Comparison of ENCODE assay signal across 19 mouse cellular contexts in genomic region chr6:84328030-84328390, GRCm38 (mm10).
DNase-seq lines count a peak whose midpoint lies in the region; ATAC-seq and TF ChIP-seq lines count a peak whose summit lies in the region.
"Had no signal": no experiment of that assay in that cellular context is flagged by ENCODE, and none has a peak within 500 bp of the region (broad histone marks: within the 10 kb centered on the region; RNA-seq: fewer than 3 reads in every experiment).

No protein-coding gene starts in this region.

- TF ChIP-seq EP300 in stomach, postnatal 0 days (optimal IDR thresholded peaks at IDR 0.05) = no peak
- peak; percentile 84 for TF ChIP-seq EP300 in liver, embryonic 14.5 days (IDR thresholded peaks at IDR 0.05; ENCODE audit: low read depth)

- no peak overlapping the region for H3K9ac ChIP-seq in stomach, embryonic 15.5 days
- no peak overlapping the region for H3K9ac ChIP-seq in stomach, postnatal 0 days (ENCODE audit: low read length)
- peak overlapping the region; percentile 37 for H3K9ac ChIP-seq in liver, embryonic 14.5 days (replicated peaks)
- H3K9ac ChIP-seq: limb, embryonic 13.5 days; midbrain, embryonic 13.5 days; neural tube, embryonic 15.5 days had no signal

- no peak overlapping the region for H3K4me3 ChIP-seq in stomach, embryonic 15.5 days (replicated peaks)
- no peak overlapping the region for H3K4me3 ChIP-seq in stomach, postnatal 0 days (ENCODE audit: low read depth, low read length)
- peak overlapping the region; percentile 29 to 42 for H3K4me3 ChIP-seq in liver, embryonic 14.5 days (ENCODE audit: insufficient read depth in 1 of 2, low read depth in 2 of 2, low read length in 2 of 2)
- H3K4me3 ChIP-seq: limb, embryonic 13.5 days; midbrain, embryonic 13.5 days; myocyte; neural tube, embryonic 15.5 days had no signal

- DNase-seq in stomach, postnatal 0 days (ENCODE audit: low spot score) = no peak
- DNase-seq in liver, embryonic 14.5 days (ENCODE audit: low read depth in 3 of 3, low spot score in 3 of 3) = peak; percentile 56 to 62 (median 62)
- DNase-seq in layer of hippocampus, postnatal 14 days (ENCODE audit: low spot score in 2 of 2) = no peak
- no peak for DNase-seq in urinary bladder, adult 18-20 months (ENCODE audit: low spot score in 2 of 2)
- no peak for DNase-seq in right cerebral cortex, postnatal 36 days (ENCODE audit: low spot score in 2 of 2)
- DNase-seq: adrenal gland, adult 2 months; cerebellum, adult 2 months; heart, adult 18-20 months; kidney, adult 8-10 months; kidney, postnatal 25 days; layer of hippocampus, adult 9-11 months; retina, postnatal 1 day; thymus, postnatal 4 days had no signal

- no peak overlapping the region for H3K27ac ChIP-seq in stomach, embryonic 15.5 days
- no peak overlapping the region for H3K27ac ChIP-seq in stomach, postnatal 0 days (replicated peaks)
- peak overlapping the region; percentile 74 for H3K27ac ChIP-seq in liver, embryonic 14.5 days
- H3K27ac ChIP-seq: limb, embryonic 13.5 days; midbrain, embryonic 13.5 days; neural tube, embryonic 15.5 days had no signal

- H3K9me3 ChIP-seq in stomach, embryonic 15.5 days = no peaks in the 10 kb centered on the region
- H3K9me3 ChIP-seq in stomach, postnatal 0 days (ENCODE audit: control insufficient read depth, low read length) = no peaks in the 10 kb centered on the region
- no peaks in the 10 kb centered on the region for H3K9me3 ChIP-seq in liver, embryonic 14.5 days (ENCODE audit: control insufficient read depth, low read length)
- H3K9me3 ChIP-seq: midbrain, embryonic 13.5 days; neural tube, embryonic 15.5 days had no signal

- H3K4me2 ChIP-seq in stomach, embryonic 15.5 days = no peak overlapping the region
- H3K4me2 ChIP-seq in stomach, postnatal 0 days (replicated peaks; ENCODE audit: low read depth) = no peak overlapping the region
- peak overlapping the region; percentile 53 for H3K4me2 ChIP-seq in liver, embryonic 14.5 days (ENCODE audit: low read depth)
- H3K4me2 ChIP-seq: limb, embryonic 13.5 days; midbrain, embryonic 13.5 days; neural tube, embryonic 15.5 days had no signal

- TF ChIP-seq CTCF in stomach, postnatal 0 days (IDR thresholded peaks at IDR 0.05; ENCODE audit: low read depth) = no peak
- TF ChIP-seq CTCF in liver, embryonic 14.5 days (IDR thresholded peaks at IDR 0.05; ENCODE audit: low read depth) = no peak

- no peaks in the 10 kb centered on the region for H3K27me3 ChIP-seq in stomach, embryonic 15.5 days (replicated peaks)
- H3K27me3 ChIP-seq in stomach, postnatal 0 days (ENCODE audit: control insufficient read depth, insufficient read depth, low read length) = no peaks in the 10 kb centered on the region
- no peaks in the 10 kb centered on the region for H3K27me3 ChIP-seq in liver, embryonic 14.5 days (ENCODE audit: control insufficient read depth, insufficient read depth, low read length)
- H3K27me3 ChIP-seq: midbrain, embryonic 13.5 days; neural tube, embryonic 15.5 days had no signal

- 48% methylated on average over 3 of the region's 3 CpGs for WGBS in stomach, embryonic 15.5 days
- 53% methylated on average over 3 of the region's 3 CpGs for WGBS in stomach, postnatal 0 days
- 5% methylated on average over 3 of the region's 3 CpGs for WGBS in liver, embryonic 14.5 days (ENCODE audit: insufficient replicate concordance)

- H3K36me3 ChIP-seq in stomach, embryonic 15.5 days = no peaks in the 10 kb centered on the region
- no peaks in the 10 kb centered on the region for H3K36me3 ChIP-seq in stomach, postnatal 0 days (ENCODE audit: control insufficient read depth, insufficient read depth, low read length)
- H3K36me3 ChIP-seq in liver, embryonic 14.5 days (replicated peaks; ENCODE audit: control insufficient read depth, insufficient read depth, low read depth) = no peaks in the 10 kb centered on the region
- H3K36me3 ChIP-seq: limb, embryonic 13.5 days; midbrain, embryonic 13.5 days; neural tube, embryonic 15.5 days had no signal

- H3K4me1 ChIP-seq in stomach, embryonic 15.5 days = 0 out of 2 replicates have a peak, but pooled peaks cover 8% of the 10 kb centered on the region
- H3K4me1 ChIP-seq in stomach, postnatal 0 days (replicated peaks; ENCODE audit: control insufficient read depth, insufficient read depth) = no peaks in the 10 kb centered on the region
- H3K4me1 ChIP-seq in liver, embryonic 14.5 days (replicated peaks; ENCODE audit: control insufficient read depth in 2 of 2, insufficient read depth in 2 of 2, low read length in 1 of 2) = peaks cover 10 to 42% of the 10 kb centered on the region in 2 experiments
- H3K4me1 ChIP-seq: midbrain, embryonic 13.5 days; neural tube, embryonic 15.5 days had no signal

- ATAC-seq in stomach, embryonic 15.5 days (ENCODE audit: insufficient read depth, low FRiP score, low read depth) = peak; percentile 47; the same call in 1 of the 2 replicates
- ATAC-seq in stomach, postnatal 0 days (ENCODE audit: low FRiP score, low TSS enrichment) = no peak
- ATAC-seq in common myeloid progenitor, adult 5-6 weeks (replicated peaks; ENCODE audit: low read depth, poor library complexity, severe bottlenecking) = peak; percentile 84
- peak; percentile 89 for ATAC-seq in liver, embryonic 14.5 days (ENCODE audit: insufficient read depth)
- ATAC-seq: midbrain, embryonic 13.5 days had no signal

Comparison
In these comparisons a context has a peak if more than half of its experiments do, and no peak if none do; other contexts are left out.
1. H3K4me3 ChIP-seq: peak in liver, embryonic 14.5 days (2 of 2); none in stomach, embryonic 15.5 days (single experiment) and stomach, postnatal 0 days (single experiment).
2. DNase-seq: peak in liver, embryonic 14.5 days (3 of 3); none in stomach, postnatal 0 days (single experiment), layer of hippocampus, postnatal 14 days (0 of 2), urinary bladder, adult 18-20 months (0 of 2) and right cerebral cortex, postnatal 36 days (0 of 2).